Mouse (Mus musculus): ENCODE results near the gene Spon1. TPM values are rescaled to one million over a fixed set of nuclear protein-coding genes. Genes with fewer than 3 reads are reported as not detected.

Gene Spon1
- polyA plus RNA-seq, 1 experiment from 2014 or later: 35.1 TPM

DNA sequence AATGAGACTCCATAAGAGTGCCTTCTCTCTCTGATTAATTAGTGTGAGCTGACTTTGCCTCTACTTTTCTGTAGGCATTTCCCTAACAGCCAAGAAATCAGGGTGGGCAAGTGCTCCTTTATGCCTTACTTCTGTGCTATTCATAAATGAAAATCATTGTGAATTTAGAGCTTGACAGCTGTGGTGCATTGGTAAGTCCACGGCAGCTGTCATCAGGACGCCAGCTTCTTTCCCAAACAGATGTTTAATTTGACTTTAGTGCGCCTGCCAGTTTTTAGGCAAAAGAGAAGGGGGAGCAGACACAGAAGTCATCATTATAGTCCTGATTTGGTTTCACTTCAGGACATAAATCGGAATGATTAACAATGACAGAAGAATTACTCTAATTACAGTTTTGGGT, 84.6 kb downstream of the Spon1 start:
- no peak for TF ChIP-seq CTCF (IDR thresholded peaks at IDR 0.05)
- no peak for TF ChIP-seq EP300 (IDR thresholded peaks at IDR 0.05)
- DNase-seq (ENCODE audit: low spot score): peak; percentile 31
- H3K4me1 ChIP-seq (ENCODE audit: insufficient read depth, low read depth, low read length): no peaks in the 10 kb centered on the region
- no peak; the same call in 1 of the 2 replicates for ATAC-seq
- H3K36me3 ChIP-seq (ENCODE audit: insufficient read depth, low read length): no peaks in the 10 kb centered on the region
- no peaks in the 10 kb centered on the region for H3K9me3 ChIP-seq (ENCODE audit: low read length)
- H3K4me3 ChIP-seq (ENCODE audit: low read depth, low read length): no peak overlapping the region
- H3K27ac ChIP-seq (ENCODE audit: low read length): no peak overlapping the region
- H3K27me3 ChIP-seq (replicated peaks; ENCODE audit: insufficient read depth, low read length): no peaks in the 10 kb centered on the region
- no peak overlapping the region for H3K9ac ChIP-seq (replicated peaks; ENCODE audit: low read depth)
- 55% methylated on average over 4 of the region's 4 CpGs for WGBS
- no peak overlapping the region for H3K4me2 ChIP-seq (replicated peaks; ENCODE audit: low read depth, low read length)

DNA sequence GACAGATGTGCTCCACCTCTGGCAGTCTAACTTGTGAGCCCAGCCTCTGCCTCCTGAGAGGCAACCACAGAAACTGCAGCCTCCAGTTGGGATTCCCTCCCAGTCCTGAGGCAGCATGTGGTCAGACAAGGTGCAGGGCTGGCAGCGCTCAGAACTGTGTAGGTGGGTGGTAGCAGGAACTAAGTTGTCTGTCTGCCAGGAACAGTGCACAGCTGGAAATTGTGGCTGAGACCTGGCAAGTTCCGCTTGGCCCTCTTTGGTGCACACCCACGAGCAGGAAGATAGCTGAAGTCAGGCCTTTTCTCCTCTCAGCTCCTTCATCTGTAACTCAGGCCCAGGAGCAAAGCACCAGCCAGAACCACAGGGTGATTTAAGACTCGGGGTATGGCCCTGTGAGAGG, 89.6 kb downstream of the Spon1 start:
- no peak for DNase-seq (ENCODE audit: low spot score)
- WGBS: 70% methylated on average over 4 of the region's 4 CpGs
- Histone ChIP-seq H3K9ac (replicated peaks; ENCODE audit: low read depth) (no peak overlapping the region), H3K4me2 (replicated peaks; ENCODE audit: low read depth, low read length) (no peak overlapping the region), H3K27me3 (replicated peaks; ENCODE audit: insufficient read depth, low read length) (no peaks in the 10 kb centered on the region), H3K27ac (ENCODE audit: low read length) (no peak overlapping the region), H3K9me3 (ENCODE audit: low read length) (no peaks in the 10 kb centered on the region), H3K4me1 (ENCODE audit: insufficient read depth, low read depth, low read length) (no peaks in the 10 kb centered on the region), H3K36me3 (ENCODE audit: insufficient read depth, low read length) (no peaks in the 10 kb centered on the region), H3K4me3 (ENCODE audit: low read depth, low read length) (no peak overlapping the region)
- no peak for ATAC-seq
- TF ChIP-seq EP300 (IDR thresholded peaks at IDR 0.05) (no peak), CTCF (IDR thresholded peaks at IDR 0.05) (no peak)

DNA sequence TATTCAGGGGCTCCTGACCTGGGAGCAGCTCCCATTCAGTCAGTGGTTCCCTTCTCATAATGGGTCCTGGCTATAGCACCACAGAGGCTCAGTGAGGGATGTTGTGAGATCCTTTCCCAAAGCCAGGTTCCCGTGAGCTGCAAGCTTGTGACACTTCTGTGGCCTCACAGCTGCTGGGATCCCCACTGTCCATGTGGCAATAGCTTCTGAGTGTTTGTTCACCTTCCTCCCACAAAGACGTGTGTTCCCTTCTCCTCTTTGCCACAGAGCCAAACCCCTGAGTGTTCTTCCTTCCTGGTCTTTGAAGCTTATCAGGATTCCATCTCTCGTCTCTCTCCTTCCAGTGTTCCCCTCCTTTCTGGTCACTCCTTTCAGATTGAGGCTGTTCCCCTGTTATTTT, 90.3 kb downstream of the Spon1 start:
- WGBS: 14% methylated on average over 3 of the region's 3 CpGs
- no peaks in the 10 kb centered on the region for H3K36me3 ChIP-seq (ENCODE audit: insufficient read depth, low read length)
- DNase-seq (ENCODE audit: low spot score) (no peak), ATAC-seq (0 out of 2 replicates have a peak, but pooled peaks have one; percentile 11)
- H3K4me2 ChIP-seq (replicated peaks; ENCODE audit: low read depth, low read length): no peak overlapping the region
- TF ChIP-seq EP300 (IDR thresholded peaks at IDR 0.05): no peak
- TF ChIP-seq CTCF (IDR thresholded peaks at IDR 0.05): no peak
- no peaks in the 10 kb centered on the region for H3K9me3 ChIP-seq (ENCODE audit: low read length)
- H3K4me3 ChIP-seq (ENCODE audit: low read depth, low read length): no peak overlapping the region
- H3K27me3 ChIP-seq (replicated peaks; ENCODE audit: insufficient read depth, low read length): no peaks in the 10 kb centered on the region
- no peaks in the 10 kb centered on the region for H3K4me1 ChIP-seq (ENCODE audit: insufficient read depth, low read depth, low read length)
- no peak overlapping the region for H3K9ac ChIP-seq (replicated peaks; ENCODE audit: low read depth)
- no peak overlapping the region for H3K27ac ChIP-seq (ENCODE audit: low read length)

DNA sequence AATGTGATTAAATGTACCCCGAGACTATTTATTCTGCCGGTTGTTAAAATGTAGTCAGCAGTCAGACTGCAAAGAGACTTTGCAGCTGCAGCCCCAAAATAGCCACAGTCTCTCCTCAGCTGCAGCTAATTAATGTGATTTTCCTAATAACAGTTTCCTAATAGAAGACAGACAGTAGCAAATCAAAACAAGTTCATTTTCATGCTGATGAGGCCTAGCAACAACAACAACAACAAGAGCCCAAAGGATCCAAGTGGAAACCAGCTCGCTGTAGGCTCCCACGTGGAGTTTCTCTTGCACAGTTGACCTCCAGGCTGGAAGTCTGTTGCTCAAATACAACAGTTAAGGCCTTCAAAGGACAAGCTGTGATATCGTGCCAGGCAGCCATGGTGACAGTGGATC, 93.7 kb downstream of the Spon1 start:
- Histone ChIP-seq H3K36me3 (ENCODE audit: insufficient read depth, low read length) (no peaks in the 10 kb centered on the region), H3K4me2 (replicated peaks; ENCODE audit: low read depth, low read length) (no peak overlapping the region), H3K4me3 (ENCODE audit: low read depth, low read length) (no peak overlapping the region), H3K27me3 (replicated peaks; ENCODE audit: insufficient read depth, low read length) (no peaks in the 10 kb centered on the region), H3K9me3 (ENCODE audit: low read length) (no peaks in the 10 kb centered on the region), H3K27ac (ENCODE audit: low read length) (no peak overlapping the region), H3K4me1 (ENCODE audit: insufficient read depth, low read depth, low read length) (no peaks in the 10 kb centered on the region), H3K9ac (replicated peaks; ENCODE audit: low read depth) (no peak overlapping the region)
- WGBS: 59% methylated on average over 5 of the region's 5 CpGs
- TF ChIP-seq EP300 (IDR thresholded peaks at IDR 0.05): 0 out of 2 replicates have a peak, but pooled peaks have one; percentile 21
- TF ChIP-seq CTCF (IDR thresholded peaks at IDR 0.05): no peak
- ATAC-seq: peak; percentile 85
- peak; percentile 81 for DNase-seq (ENCODE audit: low spot score)

DNA sequence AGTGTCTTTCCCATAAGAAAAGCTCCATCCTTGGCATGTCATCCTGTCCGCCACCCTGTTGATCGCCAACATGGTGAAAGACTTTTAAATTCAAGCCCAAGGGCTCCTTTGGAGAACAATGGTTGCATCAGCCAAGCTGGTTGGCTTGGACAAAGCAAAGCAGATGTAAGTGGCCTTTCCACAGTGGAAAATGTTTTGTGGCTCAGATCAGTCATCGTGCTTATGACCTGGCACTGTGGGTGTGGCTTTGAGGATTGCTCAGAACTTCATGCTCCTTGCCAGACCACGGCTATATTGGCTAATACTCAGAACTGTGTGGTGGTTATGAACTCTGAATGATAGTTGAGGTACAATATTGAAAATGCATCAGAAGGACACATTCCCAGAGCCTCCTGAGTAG, 96.2 kb downstream of the Spon1 start:
- Histone ChIP-seq H3K4me3 (ENCODE audit: low read depth, low read length) (no peak overlapping the region), H3K4me1 (ENCODE audit: insufficient read depth, low read depth, low read length) (no peaks in the 10 kb centered on the region), H3K27ac (ENCODE audit: low read length) (no peak overlapping the region), H3K27me3 (replicated peaks; ENCODE audit: insufficient read depth, low read length) (no peaks in the 10 kb centered on the region), H3K9ac (replicated peaks; ENCODE audit: low read depth) (no peak overlapping the region), H3K4me2 (replicated peaks; ENCODE audit: low read depth, low read length) (no peak overlapping the region), H3K9me3 (ENCODE audit: low read length) (no peaks in the 10 kb centered on the region), H3K36me3 (ENCODE audit: insufficient read depth, low read length) (no peaks in the 10 kb centered on the region)
- no peak for TF ChIP-seq CTCF (IDR thresholded peaks at IDR 0.05)
- TF ChIP-seq EP300 (IDR thresholded peaks at IDR 0.05): no peak
- DNase-seq (ENCODE audit: low spot score): no peak
- 87% methylated on average over 4 of the region's 4 CpGs for WGBS
- ATAC-seq: no peak

DNA sequence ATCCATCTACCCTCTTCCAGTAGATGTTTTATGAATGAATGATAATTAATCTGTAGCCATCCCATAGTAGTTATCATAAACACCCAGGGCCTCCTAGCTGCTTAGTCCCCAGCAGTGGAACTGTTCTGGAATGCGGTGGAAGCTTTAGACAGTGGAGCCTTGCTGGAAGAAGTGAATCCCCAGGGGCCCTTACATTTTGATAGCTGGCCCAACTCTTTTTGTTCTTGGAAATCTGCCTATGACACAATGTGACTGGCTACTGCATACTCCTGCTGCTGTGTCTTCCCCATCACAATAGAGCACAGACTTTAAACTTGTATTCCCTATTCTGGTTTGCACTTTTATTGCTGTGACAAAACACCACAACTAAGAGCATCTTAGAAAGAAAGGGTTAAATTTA, 107.0 kb downstream of the Spon1 start:
- WGBS: 96% methylated on average over 1 of the region's 1 CpGs
- Histone ChIP-seq H3K4me2 (replicated peaks; ENCODE audit: low read depth, low read length) (no peak overlapping the region), H3K4me1 (ENCODE audit: insufficient read depth, low read depth, low read length) (no peaks in the 10 kb centered on the region), H3K9me3 (ENCODE audit: low read length) (no peaks in the 10 kb centered on the region), H3K36me3 (ENCODE audit: insufficient read depth, low read length) (no peaks in the 10 kb centered on the region), H3K27ac (ENCODE audit: low read length) (no peak overlapping the region), H3K9ac (replicated peaks; ENCODE audit: low read depth) (no peak overlapping the region), H3K27me3 (replicated peaks; ENCODE audit: insufficient read depth, low read length) (no peaks in the 10 kb centered on the region), H3K4me3 (ENCODE audit: low read depth, low read length) (no peak overlapping the region)
- no peak for ATAC-seq
- no peak for DNase-seq (ENCODE audit: low spot score)
- TF ChIP-seq CTCF (IDR thresholded peaks at IDR 0.05) (no peak), EP300 (IDR thresholded peaks at IDR 0.05) (no peak)

DNA sequence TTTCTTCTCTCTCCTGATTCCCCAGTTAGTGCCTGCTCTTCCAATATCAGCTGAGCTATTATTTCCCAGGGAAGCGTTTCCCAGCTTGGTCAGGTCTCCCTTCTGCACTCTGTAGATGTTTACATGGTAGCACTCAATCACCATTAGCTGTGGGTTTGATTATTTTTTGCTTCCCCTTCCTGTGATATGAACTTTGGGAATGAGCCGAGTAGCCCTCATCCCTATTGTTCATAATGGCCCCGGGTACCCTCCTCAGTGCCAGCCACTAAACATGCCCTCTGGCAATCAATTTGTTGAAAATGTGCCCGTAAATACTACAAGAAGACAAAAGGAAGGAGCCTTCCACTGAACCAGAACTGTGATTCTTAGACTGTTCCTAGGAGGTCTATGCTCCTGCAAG, 111.7 kb downstream of the Spon1 start:
- Histone ChIP-seq H3K27ac (ENCODE audit: low read length) (no peak overlapping the region), H3K4me2 (replicated peaks; ENCODE audit: low read depth, low read length) (no peak overlapping the region), H3K4me3 (ENCODE audit: low read depth, low read length) (no peak overlapping the region), H3K9me3 (ENCODE audit: low read length) (no peaks in the 10 kb centered on the region), H3K9ac (replicated peaks; ENCODE audit: low read depth) (no peak overlapping the region), H3K27me3 (replicated peaks; ENCODE audit: insufficient read depth, low read length) (no peaks in the 10 kb centered on the region), H3K36me3 (ENCODE audit: insufficient read depth, low read length) (no peaks in the 10 kb centered on the region), H3K4me1 (ENCODE audit: insufficient read depth, low read depth, low read length) (no peaks in the 10 kb centered on the region)
- TF ChIP-seq EP300 (IDR thresholded peaks at IDR 0.05) (no peak), CTCF (IDR thresholded peaks at IDR 0.05) (no peak)
- DNase-seq (ENCODE audit: low spot score) (peak; percentile 8), ATAC-seq (peak; percentile 26; the same call in 1 of the 2 replicates)
- WGBS: 57% methylated on average over 4 of the region's 4 CpGs
